Mouse (Mus musculus) G1E (cell line): ENCODE data around the gene Tspan5. TPM values are rescaled to one million over a fixed set of nuclear protein-coding genes. Genes with fewer than 3 reads are reported as not detected.

Source experiments
- ATAC-seq: 2 replicates; pipeline ENCODE4 v1.8.0; 2016; ENCODE audit warnings: mild to moderate bottlenecking; ENCODE audit not compliant: insufficient number of reproducible peaks, poor library complexity, low FRiP score, severe bottlenecking; ENCODE audit errors: extremely low read depth
- DNase-seq: peaks from one replicate; pipeline ENCODE4 v3.0.0; 2012; ENCODE audit warnings: low spot score
- H3K27me3 ChIP-seq: 2 replicates; pipeline ENCODE4 v1.6.1; 2012; ENCODE audit warnings: mild to moderate bottlenecking, low read length, inconsistent platforms; ENCODE audit not compliant: insufficient read depth
- H3K36me3 ChIP-seq: replicated peaks from 2 replicates; pipeline ENCODE3; 2012; ENCODE audit warnings: mild to moderate bottlenecking, inconsistent platforms
- H3K4me1 ChIP-seq: 2 replicates; pipeline ENCODE4 v1.6.1; 2012; ENCODE audit warnings: low read depth, low read length, inconsistent platforms, mixed read lengths; ENCODE audit not compliant: insufficient read depth
- H3K4me3 ChIP-seq: 2 replicates; pipeline ENCODE4 v1.5.1; 2012; ENCODE audit warnings: low read depth, mild to moderate bottlenecking, inconsistent platforms, low read length, moderate library complexity, mixed read lengths
- H3K9me3 ChIP-seq: replicated peaks from 2 replicates; pipeline ENCODE4 v1.6.1; 2012; ENCODE audit warnings: inconsistent platforms
- CTCF ChIP-seq: IDR thresholded peaks from 2 replicates; pipeline ENCODE4 v1.5.1; 2012; ENCODE audit warnings: low read depth, low read length, inconsistent platforms, mixed read lengths
- GATA1 ChIP-seq: IDR thresholded peaks from 2 replicates; pipeline ENCODE4 v1.6.1; 2012; ENCODE audit warnings: borderline replicate concordance, low read length, inconsistent platforms, mixed read lengths
- GATA2 ChIP-seq: IDR thresholded peaks from 2 replicates; pipeline ENCODE4 v1.6.1; 2012; ENCODE audit warnings: low read depth, low read length, inconsistent platforms, borderline replicate concordance
- POLR2AphosphoS5 ChIP-seq: IDR thresholded peaks from 2 replicates; pipeline ENCODE4 v1.6.1; 2012; ENCODE audit warnings: low read depth, low read length, inconsistent platforms; ENCODE audit not compliant: insufficient replicate concordance
- TAL1 ChIP-seq: conservative IDR thresholded peaks from 2 replicates; pipeline ENCODE4 v1.6.1; 2012; ENCODE audit warnings: low read depth, low read length, inconsistent platforms, mixed read lengths
- polyA plus RNA-seq: library from polyadenylated mRNA; stranded (reverse); fragments of >175 nt; gene quantifications from 2 replicates; pipeline ENCODE4 v1.2.3, GENCODE M21; 2012
- total RNA-seq, 2 experiments: library from RNA; stranded (forward) in 1 of 2; stranded (reverse) in 1 of 2; fragments of 200-1000 nt in 1 of 2; fragments of >200 nt in 1 of 2; fragmentation: Nextera tagmentation in 1 of 2; gene quantifications; 2 replicates each; pipeline ENCODE4 v1.2.3; 2014 to 2017

The Tspan5 gene
- total and polyA plus RNA-seq, 3 experiments = 0.05 TPM; not detected in 2

DNA sequence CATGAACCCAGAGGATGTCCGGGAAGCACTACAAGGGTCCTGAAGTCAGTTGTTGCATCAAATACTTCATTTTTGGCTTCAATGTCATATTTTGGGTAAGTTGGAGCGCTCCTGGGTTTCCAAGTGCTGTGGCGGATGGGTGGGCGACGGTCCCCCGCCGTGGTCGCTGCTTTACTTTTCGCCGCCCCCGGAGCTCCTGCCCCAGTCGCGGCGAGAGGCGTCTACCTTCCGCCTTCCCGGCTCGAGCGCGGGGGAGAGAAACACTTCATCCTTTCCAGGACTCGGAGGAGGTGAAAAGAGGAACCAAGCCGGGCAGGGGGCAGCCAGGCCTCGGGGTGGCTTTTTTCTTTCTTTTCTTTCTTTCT lies 553 bp downstream of the Tspan5 start:
- peaks cover 15% of the 10 kb centered on the region; the same call in 1 of the 2 replicates for H3K27me3 ChIP-seq
- ATAC-seq (no peak), DNase-seq (no peak)
- no peak for TF ChIP-seq POLR2AphosphoS5
- TF ChIP-seq TAL1 = no peak
- TF ChIP-seq CTCF = no peak
- no peak for TF ChIP-seq GATA1
- no peak for TF ChIP-seq GATA2
- H3K4me1 ChIP-seq = no peaks in the 10 kb centered on the region
- H3K36me3 ChIP-seq = no peaks in the 10 kb centered on the region
- no peak overlapping the region; the same call in 1 of the 2 replicates for H3K4me3 ChIP-seq
- H3K9me3 ChIP-seq = peaks cover 12% of the 10 kb centered on the region

DNA sequence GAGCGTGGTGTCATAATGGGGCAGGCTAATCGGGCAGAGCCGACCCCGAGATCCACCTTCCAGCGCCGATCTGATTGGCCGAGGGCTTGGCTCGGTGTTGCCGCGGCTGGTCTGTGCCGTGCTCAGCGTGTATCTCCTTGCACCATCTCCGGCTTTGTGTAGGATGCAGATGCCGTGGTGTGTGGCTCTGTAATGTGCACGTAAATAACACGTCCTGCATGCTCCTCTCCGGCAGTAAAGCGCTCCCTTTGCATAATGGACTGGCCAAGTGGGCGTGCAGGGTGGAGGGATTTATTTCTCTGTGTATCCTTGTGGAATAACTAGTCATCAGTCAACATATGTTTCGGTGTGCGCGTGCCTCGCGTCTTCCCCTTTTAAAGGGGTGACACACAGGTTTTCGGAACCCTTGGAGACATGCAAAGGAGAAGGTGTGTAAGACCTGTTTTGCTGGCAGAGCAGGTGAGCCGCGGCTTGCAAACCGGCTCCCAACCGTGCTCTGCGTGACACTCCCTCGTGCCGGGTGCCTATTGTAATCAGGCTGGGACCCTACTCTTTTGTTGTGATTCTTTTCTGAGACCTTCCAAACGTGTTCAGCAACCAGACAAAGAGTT lies 1.2 kb downstream of the Tspan5 start:
- no peak for TF ChIP-seq TAL1
- no peak for TF ChIP-seq CTCF
- TF ChIP-seq GATA1 = no peak
- no peak for TF ChIP-seq GATA2
- TF ChIP-seq POLR2AphosphoS5 = no peak
- H3K27me3 ChIP-seq = peaks cover 15% of the 10 kb centered on the region; the same call in 1 of the 2 replicates
- no peaks in the 10 kb centered on the region for H3K4me1 ChIP-seq
- DNase-seq (no peak), ATAC-seq (no peak)
- no peaks in the 10 kb centered on the region for H3K36me3 ChIP-seq
- no peak overlapping the region for H3K4me3 ChIP-seq
- H3K9me3 ChIP-seq = peaks cover 12% of the 10 kb centered on the region

DNA sequence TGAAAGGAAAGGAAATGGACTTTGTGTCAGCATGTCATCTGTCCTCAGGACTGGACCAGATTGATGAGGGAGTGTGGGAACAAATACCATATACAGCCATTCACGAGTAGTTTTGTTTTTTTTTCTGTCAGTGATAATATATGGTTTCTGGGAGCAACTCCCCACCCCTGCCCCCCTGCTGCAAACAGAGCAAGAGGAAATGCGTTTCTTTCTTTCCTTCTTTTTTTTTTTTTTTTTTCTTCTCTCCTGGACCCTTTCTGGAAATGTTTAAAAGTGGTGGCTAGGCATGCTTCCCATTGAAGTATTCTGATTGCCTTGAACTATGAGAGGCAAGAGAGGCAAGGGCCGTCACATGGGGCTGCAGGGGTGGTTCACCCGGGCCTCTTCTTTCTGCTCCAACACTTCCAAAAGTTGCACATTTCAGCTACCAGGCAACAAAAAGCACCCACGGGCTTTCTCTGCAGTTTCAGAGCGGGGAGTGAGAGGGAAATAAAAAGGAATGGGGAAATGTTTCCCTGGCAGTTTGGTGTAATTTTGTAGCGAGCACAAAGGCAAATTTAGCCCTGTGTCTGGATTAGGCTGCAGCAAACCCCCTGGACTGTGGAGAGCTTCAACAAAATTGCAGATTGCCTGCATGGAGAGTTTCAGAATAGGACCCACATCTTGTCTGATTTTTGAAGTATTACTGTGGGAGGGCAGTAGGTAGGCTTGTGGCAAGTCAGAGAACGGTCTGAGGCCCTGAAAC lies 2.2 kb downstream of the Tspan5 start:
- Histone ChIP-seq H3K9me3 (peaks cover 12% of the 10 kb centered on the region), H3K27me3 (peaks cover 15% of the 10 kb centered on the region; the same call in 1 of the 2 replicates), H3K4me1 (no peaks in the 10 kb centered on the region), H3K36me3 (no peaks in the 10 kb centered on the region), H3K4me3 (no peak overlapping the region)
- no peak for TF ChIP-seq POLR2AphosphoS5
- no peak for TF ChIP-seq GATA1
- TF ChIP-seq CTCF = no peak
- TF ChIP-seq GATA2 = no peak
- no peak for TF ChIP-seq TAL1
- ATAC-seq = no peak
- no peak for DNase-seq

DNA sequence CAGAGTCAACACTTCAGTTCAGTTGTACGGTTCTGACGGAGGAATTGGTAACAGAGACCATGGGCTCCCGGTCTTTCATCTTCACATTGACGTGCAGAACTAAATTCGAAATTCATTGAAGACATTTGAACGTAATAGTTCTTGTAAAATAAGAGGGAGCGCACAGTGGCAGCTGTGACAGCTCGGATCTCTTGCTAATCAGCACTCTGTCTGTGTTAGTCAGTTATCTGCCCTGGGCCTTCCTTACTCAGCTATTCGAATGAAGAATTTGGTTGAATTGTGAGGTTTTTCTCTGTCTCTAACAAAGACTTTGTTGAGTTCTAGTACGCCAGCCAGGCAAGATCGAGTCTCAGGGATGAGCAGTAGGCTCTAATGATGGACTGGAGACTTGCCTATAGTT lies 3.1 kb downstream of the Tspan5 start:
- H3K4me3 ChIP-seq = no peak overlapping the region

DNA sequence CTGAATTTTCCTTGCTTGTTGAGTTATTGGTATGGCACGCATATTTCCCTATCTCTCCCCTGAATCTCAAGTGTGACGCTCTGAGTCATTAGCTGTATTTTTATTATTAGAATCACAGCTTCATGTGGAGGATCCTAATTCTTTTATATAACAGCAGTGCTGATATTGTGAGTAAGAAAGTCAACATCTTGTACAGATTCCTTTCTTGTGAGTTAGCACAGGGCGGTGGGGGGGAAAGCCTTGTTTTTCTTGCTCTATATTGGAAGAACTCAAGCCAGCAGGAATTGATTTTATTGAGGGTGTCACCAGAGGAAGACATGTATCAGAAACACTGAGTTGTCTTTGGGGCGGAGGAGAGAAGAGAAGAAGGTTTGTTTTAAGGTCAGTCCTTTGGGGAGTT lies 3.6 kb downstream of the Tspan5 start:
- no peak for TF ChIP-seq TAL1
- no peak for ATAC-seq
- H3K4me3 ChIP-seq = no peak overlapping the region
- H3K4me1 ChIP-seq = no peaks in the 10 kb centered on the region
- H3K27me3 ChIP-seq = peaks cover 15% of the 10 kb centered on the region; the same call in 1 of the 2 replicates
- peaks cover 12% of the 10 kb centered on the region for H3K9me3 ChIP-seq
- DNase-seq = no peak
- no peaks in the 10 kb centered on the region for H3K36me3 ChIP-seq

More for the DNA sequence above, 3.1 kb downstream of the Tspan5 start:
- Histone ChIP-seq H3K27me3 (peaks cover 15% of the 10 kb centered on the region; the same call in 1 of the 2 replicates), H3K36me3 (no peaks in the 10 kb centered on the region), H3K4me1 (no peaks in the 10 kb centered on the region), H3K9me3 (peaks cover 12% of the 10 kb centered on the region)
- no peak for DNase-seq
- TF ChIP-seq CTCF = no peak
- no peak for TF ChIP-seq POLR2AphosphoS5
- no peak for TF ChIP-seq GATA1
- TF ChIP-seq GATA2 = no peak
- no peak for TF ChIP-seq TAL1
- no peak for ATAC-seq

DNA sequence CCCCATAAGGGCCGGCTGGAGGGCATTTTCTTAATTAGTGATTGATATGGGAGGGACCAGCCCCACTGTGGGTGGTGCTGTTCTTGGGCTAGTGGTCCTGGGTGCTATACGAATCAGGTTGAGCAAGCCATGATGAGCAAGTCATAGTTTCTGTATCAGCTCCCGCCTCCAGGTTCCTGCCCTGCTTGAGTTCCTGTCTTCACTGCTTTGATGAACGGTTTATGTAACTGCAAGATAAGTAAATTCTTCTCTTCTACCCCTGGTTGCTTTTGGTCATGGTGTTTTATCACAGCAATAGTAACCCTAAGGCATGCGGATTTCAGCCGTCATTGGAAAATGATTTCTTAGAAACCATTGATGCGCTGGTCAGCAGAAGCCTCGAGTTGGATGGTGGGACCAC lies 4.6 kb downstream of the Tspan5 start:
- Histone ChIP-seq H3K9me3 (peaks cover 12% of the 10 kb centered on the region), H3K4me1 (no peaks in the 10 kb centered on the region), H3K4me3 (no peak overlapping the region), H3K36me3 (no peaks in the 10 kb centered on the region), H3K27me3 (peaks cover 15% of the 10 kb centered on the region; the same call in 1 of the 2 replicates)
- DNase-seq (no peak), ATAC-seq (no peak)
- TF ChIP-seq GATA2 = no peak
- TF ChIP-seq POLR2AphosphoS5 = no peak
- no peak for TF ChIP-seq TAL1
- no peak for TF ChIP-seq GATA1
- TF ChIP-seq CTCF = no peak
